Mouse (Mus musculus) kidney, adult 8-10 months (tissue): Measurements from ENCODE around the gene 4933402J07Rik.

Experiments used
- DNase-seq, 2 experiments: peaks; one replicate each; pipeline ENCODE4 v3.0.0; 2022

4933402J07Rik gene

GRCm38 (mm10) chr8:87629656-87630055 lies 66.0 kb downstream of the 4933402J07Rik start:
- DNase-seq, result no peak

GRCm38 (mm10) chr8:87631776-87632175 lies 68.1 kb downstream of the 4933402J07Rik start:
- no peak for DNase-seq

GRCm38 (mm10) chr8:87636226-87636742 lies 72.6 kb downstream of the 4933402J07Rik start:
- DNase-seq, result peak in 1 of 2 experiments; percentile 9
